Mouse (Mus musculus) thymus, adult 2 months (tissue): ENCODE measurements around the gene Efcab6. TPM values are rescaled to one million over a fixed set of nuclear protein-coding genes. Genes with fewer than 3 reads are reported as not detected.

ENCODE experiments used
- DNase-seq: peaks from one replicate; pipeline ENCODE4 v3.0.0; 2021
- H3K27ac ChIP-seq: fragments of 200-500 bp; 2 replicates; pipeline ENCODE4 v1.5.1; 2012; ENCODE audit warnings: low read length, control low read depth; ENCODE audit not compliant: control insufficient read depth, insufficient read depth
- H3K27me3 ChIP-seq: fragments of 200-500 bp; 2 replicates; pipeline ENCODE4 v1.6.1; 2012; ENCODE audit warnings: mild to moderate bottlenecking, low read length, moderate library complexity, mixed read lengths; ENCODE audit not compliant: control insufficient read depth, insufficient read depth
- H3K36me3 ChIP-seq: fragments of 200-500 bp; 2 replicates; pipeline ENCODE4 v1.6.1; 2012; ENCODE audit warnings: mild to moderate bottlenecking, low read length, moderate library complexity; ENCODE audit not compliant: control insufficient read depth, insufficient read depth
- H3K4me1 ChIP-seq: fragments of 200-500 bp; replicated peaks from 2 replicates; pipeline ENCODE4 v1.6.1; 2012; ENCODE audit warnings: low read length; ENCODE audit not compliant: control insufficient read depth, insufficient read depth
- H3K4me3 ChIP-seq: fragments of 200-500 bp; 2 replicates; pipeline ENCODE4 v1.5.1; 2012; ENCODE audit warnings: mild to moderate bottlenecking, low read length, control low read depth, moderate library complexity; ENCODE audit not compliant: control insufficient read depth, insufficient read depth
- CTCF ChIP-seq: fragments of 200-500 bp; IDR thresholded peaks from 2 replicates; pipeline ENCODE4 v1.5.1; 2012; ENCODE audit warnings: mild to moderate bottlenecking, control low read depth, low read length, moderate library complexity, borderline replicate concordance; ENCODE audit not compliant: control insufficient read depth, poor library complexity, insufficient read depth; ENCODE audit errors: extremely low read depth
- POLR2A ChIP-seq: fragments of 200-500 bp; IDR thresholded peaks from 2 replicates; pipeline ENCODE4 v1.6.1; 2012; ENCODE audit warnings: mild to moderate bottlenecking, low read length, control low read depth, moderate library complexity; ENCODE audit not compliant: control insufficient read depth, poor library complexity, insufficient read depth; ENCODE audit errors: extremely low read depth
- WGBS: fragments of 180-500 bp; shearing (Covaris S2); methylation state at CpG from one replicate; pipeline ENCODE4 v1.1.7; 2018; 5-methylcytosine and 5-hydroxymethylcytosine counted together
- polyA plus RNA-seq: library from polyadenylated mRNA; depleted of rRNA; stranded (reverse); fragments of >200 nt; gene quantifications from 2 replicates; pipeline ENCODE4 v1.2.3, GENCODE M21; 2012

Efcab6 gene
- polyA plus RNA-seq, 1 experiment, result 0.13 TPM

GRCm38 (mm10) chr15:83853400-83853811, 211.8 kb downstream of the Efcab6 start:
- no peaks in the 10 kb centered on the region for H3K36me3 ChIP-seq
- whole genome bisulfite sequencing, result 66% methylated on average over 5 of the region's 5 CpGs
- no peaks in the 10 kb centered on the region for H3K27me3 ChIP-seq
- no peaks in the 10 kb centered on the region for H3K4me1 ChIP-seq
- no peak for DNase-seq
- no peak overlapping the region for H3K27ac ChIP-seq
- TF ChIP-seq POLR2A, result no peak
- TF ChIP-seq CTCF, result no peak
- no peak overlapping the region for H3K4me3 ChIP-seq

- Histone ChIP-seq H3K36me3 (no peaks in the 10 kb centered on the region), H3K27ac (no peak overlapping the region), H3K4me3 (no peak overlapping the region), H3K4me1 (no peaks in the 10 kb centered on the region), H3K27me3 (no peaks in the 10 kb centered on the region)
- WGBS, result 89% methylated on average over 9 of the region's 9 CpGs
- TF ChIP-seq CTCF (no peak), POLR2A (no peak)
- no peak for DNase-seq
Observed at GRCm38 (mm10) chr15:83848193-83848592, 217.0 kb downstream of the Efcab6 start.

- H3K27me3 ChIP-seq, result no peaks in the 10 kb centered on the region
- no peaks in the 10 kb centered on the region for H3K36me3 ChIP-seq
- no peaks in the 10 kb centered on the region for H3K4me1 ChIP-seq
- 75% methylated on average over 4 of the region's 4 CpGs for WGBS
- no peak overlapping the region for H3K27ac ChIP-seq
- TF ChIP-seq POLR2A, result no peak
- TF ChIP-seq CTCF, result no peak
- no peak for DNase-seq
- H3K4me3 ChIP-seq, result no peak overlapping the region
Observed at GRCm38 (mm10) chr15:83847512-83847911, 217.7 kb downstream of the Efcab6 start.

GRCm38 (mm10) chr15:83846592-83846991, 218.6 kb downstream of the Efcab6 start:
- Histone ChIP-seq H3K36me3 (no peaks in the 10 kb centered on the region), H3K27me3 (no peaks in the 10 kb centered on the region), H3K4me3 (no peak overlapping the region), H3K27ac (no peak overlapping the region), H3K4me1 (no peaks in the 10 kb centered on the region)
- DNase-seq, result no peak
- TF ChIP-seq POLR2A (no peak), CTCF (no peak)
- 55% methylated on average over 8 of the region's 8 CpGs for WGBS

GRCm38 (mm10) chr15:83845734-83846133, 219.4 kb downstream of the Efcab6 start:
- H3K27me3 ChIP-seq, result no peaks in the 10 kb centered on the region
- H3K27ac ChIP-seq, result no peak overlapping the region
- no peak for DNase-seq
- H3K4me1 ChIP-seq, result no peaks in the 10 kb centered on the region
- 49% methylated on average over 11 of the region's 11 CpGs for WGBS
- H3K36me3 ChIP-seq, result no peaks in the 10 kb centered on the region
- TF ChIP-seq CTCF, result no peak
- no peak for TF ChIP-seq POLR2A
- H3K4me3 ChIP-seq, result no peak overlapping the region

- Histone ChIP-seq H3K27me3 (no peaks in the 10 kb centered on the region), H3K4me1 (no peaks in the 10 kb centered on the region), H3K4me3 (no peak overlapping the region), H3K27ac (no peak overlapping the region), H3K36me3 (no peaks in the 10 kb centered on the region)
- 69% methylated on average over 22 of the region's 22 CpGs for WGBS
- TF ChIP-seq CTCF (no peak), POLR2A (no peak)
- no peak for DNase-seq
Observed at GRCm38 (mm10) chr15:83842915-83843789, 222.0 kb downstream of the Efcab6 start.
